Mouse (Mus musculus) forelimb bud, embryonic 11.5 days (tissue): ENCODE results near the gene Paxbp1.

Source experiments
- DNase-seq: peaks from one replicate; pipeline ENCODE4 v3.0.0-alpha.2; 2012; ENCODE audit warnings: low read depth, low spot score

Paxbp1 gene

DNA sequence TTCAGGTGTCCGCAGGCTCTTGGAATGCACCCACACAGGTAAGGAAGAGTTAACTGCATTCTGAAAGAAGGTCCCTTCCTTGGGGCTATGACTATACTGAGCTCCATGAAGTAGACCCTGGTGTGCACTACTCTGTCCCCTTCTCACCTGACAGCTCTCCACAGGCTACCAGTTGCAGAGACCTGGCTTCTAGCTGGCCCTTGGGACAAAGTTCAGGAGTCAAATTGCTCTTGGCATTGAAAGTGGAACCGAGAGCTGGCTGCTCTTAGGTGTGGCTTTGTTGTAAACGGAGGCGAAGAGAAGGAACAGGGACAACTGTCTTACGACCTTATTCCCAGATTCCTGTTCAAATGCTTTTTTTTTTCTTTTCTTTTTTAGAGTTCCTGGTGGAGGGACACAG, 10.8 kb upstream of the Paxbp1 start:
- no peak for DNase-seq

GRCm38 (mm10) chr16:91053599-91053998, 9.3 kb upstream of the Paxbp1 start:
- DNase-seq, result no peak

DNA sequence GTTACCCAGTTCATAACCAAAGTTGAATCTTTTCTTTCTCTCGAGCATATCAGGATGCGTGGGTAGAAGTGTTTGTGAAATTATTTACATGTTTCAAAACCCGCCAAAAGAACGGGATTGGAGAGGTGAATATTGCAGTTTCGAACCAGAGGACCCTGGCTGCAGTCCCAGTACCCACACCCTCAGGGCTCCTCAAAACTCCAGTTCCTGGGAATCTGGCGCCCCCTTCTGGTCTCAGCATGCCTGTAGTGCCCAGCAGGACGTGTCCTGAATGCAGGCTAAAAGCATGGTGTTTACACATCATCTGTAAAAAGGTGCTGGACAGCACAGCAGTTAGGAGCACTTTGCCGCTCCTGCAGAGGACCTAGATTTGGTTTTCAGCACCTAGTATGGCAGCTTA, 1.2 kb upstream of the Paxbp1 start:
- DNase-seq, result peak; percentile 34

GRCm38 (mm10) chr16:91043461-91044248, 688 bp downstream of the Paxbp1 start:
- peak; percentile 48 for DNase-seq

DNA sequence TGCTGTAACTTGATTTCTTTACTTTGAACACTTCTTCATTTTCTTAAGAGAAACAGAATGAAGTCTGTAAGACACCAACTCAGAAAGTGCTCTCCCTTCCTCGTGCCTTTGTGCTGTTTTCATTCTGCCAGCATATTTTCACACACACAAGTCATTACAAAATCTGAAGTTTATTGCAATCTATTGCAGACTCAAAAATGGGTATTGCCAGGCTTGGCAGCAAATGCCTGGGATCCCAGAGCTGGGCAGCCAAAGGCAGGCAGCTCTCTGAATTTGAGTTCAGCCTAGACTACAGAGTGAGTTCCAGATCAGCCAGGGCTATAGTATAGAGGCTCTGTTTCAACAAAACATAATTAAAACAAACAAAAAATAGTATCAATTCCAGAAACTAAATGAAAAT, 1.7 kb downstream of the Paxbp1 start:
- DNase-seq, result no peak

GRCm38 (mm10) chr16:91035866-91036265, 8.5 kb downstream of the Paxbp1 start:
- no peak for DNase-seq

GRCm38 (mm10) chr16:91030751-91031150, 13.6 kb downstream of the Paxbp1 start:
- no peak for DNase-seq

DNA sequence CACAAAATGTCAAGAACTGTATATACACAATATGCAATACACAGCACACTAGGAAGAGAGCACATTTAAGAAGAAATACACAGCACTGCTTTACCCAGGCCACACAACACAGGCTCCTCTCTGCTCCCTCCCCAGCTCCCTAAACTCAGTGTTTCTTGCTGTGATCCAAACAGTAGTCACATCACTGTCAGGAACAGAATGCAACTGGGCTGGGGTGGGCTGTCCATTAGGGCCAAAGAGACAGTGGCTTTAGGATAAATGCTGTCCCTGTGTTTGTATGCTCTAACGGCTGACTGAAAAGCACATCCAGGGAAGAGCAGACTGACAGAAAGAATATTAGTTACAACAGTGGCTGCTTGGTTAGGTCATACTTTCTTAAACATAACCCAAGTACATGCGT, 14.4 kb downstream of the Paxbp1 start:
- no peak for DNase-seq

DNA sequence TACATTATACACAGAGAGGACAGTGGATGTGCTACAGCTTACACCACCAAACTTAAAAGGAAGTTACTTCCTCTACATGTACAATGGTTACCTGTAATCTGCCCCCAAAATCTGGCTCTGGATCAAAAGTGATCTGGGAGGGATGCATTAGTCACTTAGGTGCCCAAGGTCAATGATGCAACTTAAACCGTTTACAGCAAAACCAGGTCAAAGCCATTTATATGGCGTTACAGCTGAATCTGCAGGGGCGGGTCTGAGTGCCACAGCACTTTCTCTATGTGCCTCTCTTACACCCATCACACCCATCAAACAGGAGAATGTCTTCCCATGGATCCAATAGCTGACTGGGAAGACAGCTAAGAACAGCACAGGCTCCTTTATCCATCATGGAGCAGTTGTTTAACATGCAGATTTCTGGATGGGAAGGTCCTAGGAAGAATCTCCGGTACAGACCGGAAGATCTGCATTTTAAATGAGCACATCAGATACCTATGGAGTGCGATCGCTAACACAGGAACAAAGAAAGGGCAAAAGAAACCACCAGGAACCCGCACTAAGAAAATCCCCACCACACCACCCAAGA, 15.1 kb downstream of the Paxbp1 start:
- DNase-seq, result no peak

GRCm38 (mm10) chr16:91026290-91026689, 18.1 kb downstream of the Paxbp1 start:
- DNase-seq, result no peak

DNA sequence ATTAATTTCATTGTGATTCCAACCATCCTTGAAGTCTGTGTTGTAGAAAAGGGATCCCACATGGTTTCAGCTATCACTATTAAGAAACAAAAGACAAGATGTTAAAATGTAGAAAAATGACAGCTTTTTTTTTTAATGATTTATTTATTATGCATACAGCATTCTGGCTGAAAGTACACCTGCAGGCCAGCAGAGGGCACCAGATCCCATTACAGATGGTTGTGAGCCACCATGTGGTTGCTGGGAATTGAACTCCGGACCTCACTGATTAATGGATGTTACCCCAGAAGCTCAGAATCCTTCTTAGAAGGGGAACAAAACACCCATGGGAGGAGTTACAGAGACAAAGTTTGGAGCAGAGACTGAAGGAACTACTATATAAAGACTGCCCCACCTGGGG, 21.0 kb downstream of the Paxbp1 start:
- no peak for DNase-seq

DNA sequence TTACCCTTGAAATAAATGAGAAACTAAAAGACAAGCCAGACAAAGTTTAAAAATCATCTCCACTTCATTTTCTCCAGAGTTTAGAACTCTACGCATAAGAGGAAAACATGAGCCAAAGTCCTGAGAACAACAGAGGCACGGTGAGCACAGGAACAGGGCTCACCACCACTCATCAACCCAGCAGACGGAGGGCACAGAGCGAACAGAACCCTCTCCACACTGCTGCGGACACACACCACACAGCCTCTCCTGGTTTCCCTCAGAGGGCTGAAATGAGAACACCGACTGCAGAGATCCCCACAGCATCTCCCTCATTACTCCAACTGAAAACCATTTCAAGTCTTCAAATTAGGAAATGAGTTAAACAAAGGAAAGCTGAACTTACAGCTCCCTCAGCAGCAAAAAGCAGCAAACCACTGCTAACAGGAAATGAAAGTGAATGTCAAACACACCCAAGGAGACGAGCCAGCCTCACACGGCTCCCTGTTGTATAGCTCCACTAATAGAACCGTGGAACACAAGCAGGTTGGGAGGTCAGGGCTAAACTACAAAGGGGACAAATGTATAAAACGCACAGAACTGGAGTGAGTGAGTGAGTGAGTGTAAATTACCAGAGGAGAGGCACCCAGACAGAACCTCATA, 23.4 kb downstream of the Paxbp1 start:
- no peak for DNase-seq

DNA sequence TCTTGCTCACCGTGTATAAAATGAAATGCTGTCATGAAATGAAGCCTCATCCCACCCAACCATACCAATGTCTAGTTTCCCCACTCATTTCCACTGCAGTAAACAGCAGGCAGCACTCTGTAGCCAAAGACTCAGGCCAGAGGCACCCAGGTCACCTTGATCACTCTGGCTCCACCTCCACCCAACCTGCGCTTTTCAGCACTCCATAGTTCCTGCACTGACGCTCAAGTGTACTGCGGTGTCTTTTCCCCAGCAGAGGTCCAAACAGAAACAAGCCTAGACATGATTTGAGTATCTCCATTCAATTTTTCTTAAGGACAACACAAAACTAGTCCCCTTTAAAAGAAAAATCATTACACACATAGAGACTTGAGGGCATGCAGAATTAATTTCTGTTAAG, 24.9 kb downstream of the Paxbp1 start:
- DNase-seq, result no peak

DNA sequence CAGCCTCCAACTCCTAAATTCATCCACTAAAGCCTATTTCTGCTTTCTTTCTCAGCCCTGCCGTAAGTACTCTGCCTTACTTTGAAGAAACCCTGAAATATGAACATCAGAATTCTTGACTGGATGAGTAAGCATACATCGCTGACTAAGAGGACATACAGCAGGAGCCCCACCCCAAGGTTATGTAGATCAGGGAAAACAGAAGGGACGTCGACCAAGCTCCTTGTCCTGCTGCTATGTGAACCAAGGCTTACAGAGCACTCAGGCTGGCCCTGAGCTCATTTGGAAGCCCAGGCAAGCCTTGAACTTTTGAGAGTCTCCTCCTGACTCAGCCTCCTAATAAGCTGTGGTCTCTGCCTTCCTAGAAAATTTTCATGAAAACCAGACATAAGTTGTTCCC, 28.6 kb downstream of the Paxbp1 start:
- DNase-seq, result no peak

DNA sequence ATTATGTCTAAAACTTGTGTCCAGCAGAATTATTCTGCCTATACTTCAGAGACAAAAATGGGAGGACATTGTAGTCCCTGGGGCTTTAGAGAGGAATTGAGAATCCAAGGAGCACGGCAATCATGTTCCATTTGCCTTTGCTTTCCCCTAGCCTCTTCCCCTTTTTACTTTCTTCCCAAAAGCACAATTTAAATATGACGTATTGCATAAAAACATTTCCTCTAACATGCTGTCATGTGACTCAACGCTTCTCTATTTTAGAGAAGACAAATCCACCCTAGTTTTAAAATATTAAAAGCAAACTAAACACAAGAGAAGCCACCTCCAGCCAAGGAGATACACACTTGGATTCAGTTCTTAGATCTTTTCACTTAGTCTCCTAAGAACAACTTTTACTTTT, 32.5 kb downstream of the Paxbp1 start:
- no peak for DNase-seq

DNA sequence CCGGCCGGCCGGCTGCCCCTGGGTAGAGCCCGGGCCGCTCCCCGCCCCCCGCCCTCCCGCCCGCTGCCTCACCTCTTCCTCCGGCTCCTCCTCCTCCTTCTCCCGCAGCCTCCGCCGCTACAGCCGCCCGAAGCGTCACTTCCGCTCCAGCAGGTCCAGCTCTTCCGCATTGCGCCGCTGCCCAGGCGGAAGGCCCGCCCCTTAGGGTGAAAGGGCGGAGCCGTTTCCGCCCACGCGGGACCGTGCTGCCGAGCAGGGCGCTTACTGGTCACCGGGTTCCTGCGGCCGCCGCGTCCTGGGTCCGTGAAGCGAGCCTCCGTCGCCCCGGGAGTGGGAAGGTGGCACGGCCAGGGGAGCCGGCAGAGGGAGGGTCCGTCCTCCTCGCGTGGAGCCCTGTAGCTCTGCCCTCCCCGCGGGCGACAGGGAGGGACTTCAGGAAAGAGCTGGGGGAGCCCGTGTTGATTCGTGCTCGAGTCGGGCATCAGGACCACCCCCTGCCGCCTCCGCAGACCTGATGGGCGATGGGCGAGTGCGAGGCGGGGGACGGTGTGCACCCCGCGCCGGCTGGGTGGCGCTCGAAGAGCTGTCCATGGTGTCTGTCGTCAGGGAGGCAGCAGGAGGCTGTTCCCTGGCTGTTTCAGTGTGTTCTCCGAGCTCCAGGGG, 33.2 kb downstream of the Paxbp1 start, which contains the start of gene Synj1:
Gene Synj1 (minus strand): TSS at position 288 of the 663 bp plus-strand sequence.
- DNase-seq, result peak; percentile 88

GRCm38 (mm10) chr16:91010581-91011020, 33.7 kb downstream of the Paxbp1 start:
- peak; percentile 12 for DNase-seq

- no peak for DNase-seq
Measured at GRCm38 (mm10) chr16:91009942-91010529, 34.3 kb downstream of the Paxbp1 start.

DNA sequence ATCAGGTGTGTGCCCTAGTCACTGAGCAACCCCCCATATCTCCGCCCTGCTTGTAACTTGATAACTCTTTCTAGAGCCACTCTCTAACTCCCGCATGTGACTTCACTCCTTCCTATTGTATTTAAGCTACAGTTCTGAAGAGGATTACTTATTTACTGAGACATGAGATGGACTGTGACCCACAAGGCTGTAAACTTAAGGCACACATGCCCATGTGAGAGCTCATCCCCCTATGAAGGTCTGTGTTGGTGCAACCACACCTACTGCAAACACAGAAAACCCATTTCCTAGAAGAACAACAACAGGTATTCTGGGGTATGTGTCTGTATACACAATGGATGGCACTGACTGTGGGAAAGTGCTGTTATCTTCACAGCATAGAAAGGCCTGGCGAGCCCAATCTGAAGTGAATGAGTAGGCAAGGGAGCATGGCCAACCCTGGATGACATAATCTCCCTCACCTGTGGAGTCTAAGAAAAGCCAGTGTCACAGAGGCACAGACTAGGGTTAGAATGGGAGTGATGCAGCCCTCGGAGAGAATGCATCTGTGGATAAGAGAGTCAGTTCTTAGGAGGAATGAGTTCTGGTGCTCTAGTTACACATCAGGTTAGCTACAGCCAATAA, 39.3 kb downstream of the Paxbp1 start:
- no peak for DNase-seq

DNA sequence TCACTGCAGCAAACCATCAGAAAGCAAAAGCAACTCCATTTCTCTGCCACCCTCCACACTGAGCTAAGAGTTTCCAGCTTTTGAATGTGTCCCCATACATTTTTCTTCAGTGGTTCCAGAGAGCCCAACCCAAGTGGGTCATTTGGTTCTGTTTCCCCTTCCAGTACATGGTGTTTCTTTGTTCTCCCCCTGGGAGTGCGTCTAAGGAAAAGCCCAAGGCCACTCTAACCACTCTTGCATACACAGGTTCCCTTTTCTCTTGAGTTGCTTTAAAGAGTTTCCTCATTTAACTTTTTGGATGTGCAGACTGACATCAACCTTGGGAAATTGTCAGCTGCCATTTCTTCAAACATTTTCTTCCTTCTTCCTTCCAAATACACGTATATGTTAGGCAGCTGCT, 43.2 kb downstream of the Paxbp1 start:
- DNase-seq, result no peak

GRCm38 (mm10) chr16:90999827-91000226, 44.5 kb downstream of the Paxbp1 start:
- DNase-seq, result no peak
